Mouse (Mus musculus) heart, postnatal 0 days (tissue): ENCODE results near the gene Hsf5.

Experiments used
- CTCF ChIP-seq: IDR thresholded peaks from 2 replicates; pipeline ENCODE4 v1.5.1; 2016; ENCODE audit warnings: antibody characterized with exemption, control low read depth, low read depth
- EP300 ChIP-seq: IDR thresholded peaks from 2 replicates; pipeline ENCODE4 v1.6.1; 2016; ENCODE audit warnings: antibody characterized with exemption, low read depth

DNA sequence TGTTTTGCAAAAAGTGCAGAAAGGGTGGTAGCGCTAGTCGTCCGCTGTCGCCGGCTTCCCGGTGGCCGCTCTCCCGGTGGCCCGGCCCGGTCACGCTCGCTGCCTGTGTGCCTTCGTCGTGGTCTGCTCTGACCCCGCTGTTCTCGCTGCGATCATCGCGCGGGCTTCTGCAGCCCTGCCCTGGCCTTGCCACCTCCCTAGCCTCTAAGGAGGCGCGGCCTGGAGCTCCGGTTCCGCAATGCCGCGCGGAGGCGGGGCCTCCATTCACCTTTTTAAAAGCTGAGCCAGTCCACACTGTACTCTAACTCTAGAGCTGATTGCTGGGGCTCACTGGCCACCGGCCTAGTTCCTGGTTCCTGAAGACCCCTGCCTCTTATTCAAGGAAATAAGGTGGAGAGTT is 22.2 kb downstream of the Hsf5 start:
- no peak for TF ChIP-seq EP300
- TF ChIP-seq CTCF: no peak
